ENCODE assay signal across 13 mouse cellular contexts in genomic region chr4:86887879-86888278, GRCm38 (mm10). TPM values are rescaled to one million over a fixed set of nuclear protein-coding genes. Genes with fewer than 3 reads are reported as not detected.
A peak's percentile ranks its signal among the peaks of the same experiment; 100 is the strongest.
DNase-seq lines count a peak whose midpoint lies in the region; TF ChIP-seq lines count a peak whose summit lies in the region.
"Had no signal": no experiment of that assay in that cellular context is flagged by ENCODE, and none has a peak within 500 bp of the region (broad histone marks: within the 10 kb centered on the region; RNA-seq: fewer than 3 reads in every experiment).

No protein-coding gene starts in this region.

- H3K27me3 ChIP-seq in thymus, adult 2 months (ENCODE audit: control insufficient read depth, insufficient read depth, low read length): no peaks in the 10 kb centered on the region
- H3K27me3 ChIP-seq: limb, embryonic 13.5 days; megakaryocyte, embryonic 14.5 days had no signal

- TF ChIP-seq POLR2A in thymus, adult 2 months (IDR thresholded peaks at IDR 0.05; ENCODE audit: control insufficient read depth, extremely low read depth, insufficient read depth, low read length, poor library complexity): no peak

- WGBS in thymus, adult 2 months: 83% methylated on average over 5 of the region's 5 CpGs

- no peak overlapping the region for H3K4me3 ChIP-seq in thymus, adult 2 months (ENCODE audit: control insufficient read depth, insufficient read depth, low read length)
- H3K4me3 ChIP-seq: erythroblast, embryonic 14.5 days; hindbrain, embryonic 10.5 days; limb, embryonic 13.5 days; megakaryocyte, embryonic 14.5 days had no signal

- TF ChIP-seq CTCF in thymus, adult 2 months (IDR thresholded peaks at IDR 0.05; ENCODE audit: borderline replicate concordance, control insufficient read depth, extremely low read depth, insufficient read depth, low read length, poor library complexity): no peak

- H3K27ac ChIP-seq in thymus, adult 2 months (ENCODE audit: control insufficient read depth, insufficient read depth, low read length): no peak overlapping the region
- H3K27ac ChIP-seq: hindbrain, embryonic 10.5 days; limb, embryonic 13.5 days had no signal

- intact Hi-C loops in heart, postnatal 36 days (cut with DNase I): no loop called here

- DNase-seq in heart, postnatal 4 days: peak; percentile 34
- no peak for DNase-seq in heart, postnatal 36 days
- peak; percentile 10 for DNase-seq in thymus, adult 2 months
- no peak for DNase-seq in thymus, adult 18-20 months
- peak; percentile 65 for DNase-seq in induced T-regulatory cell, adult 2 months (ENCODE audit: low read depth)
- DNase-seq in adrenal gland, postnatal 36 days: no peak
- DNase-seq in gastrocnemius, adult 8-10 months (ENCODE audit: low spot score in 2 of 2): no peak
- DNase-seq in cerebellum, adult 11 months: no peak
- DNase-seq: right cerebral cortex, postnatal 4 days had no signal

- peaks cover 6% of the 10 kb centered on the region for H3K4me1 ChIP-seq in thymus, adult 2 months (replicated peaks; ENCODE audit: control insufficient read depth, insufficient read depth, low read length)
- H3K4me1 ChIP-seq: hindbrain, embryonic 10.5 days; limb, embryonic 13.5 days had no signal

- no peaks in the 10 kb centered on the region for H3K36me3 ChIP-seq in thymus, adult 2 months (ENCODE audit: control insufficient read depth, insufficient read depth, low read length)
- H3K36me3 ChIP-seq: hindbrain, embryonic 10.5 days had no signal

RNA-seq across cellular contexts. Expression of gene Acer2, which starts 13.7 kb away (rescaled TPM):
- total RNA-seq in heart, postnatal 4 days (2021): 10 to 100 TPM; 18.2 to 19.0 TPM
- total RNA-seq in heart, postnatal 36 days (2021): 10 to 100 TPM; 17.0 to 21.1 TPM
- polyA plus RNA-seq in thymus, adult 2 months (2012; rRNA removed): 4.5 and 6.2 TPM in 2 replicates
- total RNA-seq in adrenal gland, postnatal 36 days (2021): 10 to 100 TPM; 20.9 to 21.4 TPM
- total RNA-seq in gastrocnemius, adult 8-10 months (2022): 1 to 10 TPM in 3 of 4 experiments, under 1 TPM in 1; 0.89 to 3.0 (median 2.2) TPM

RNA-seq across cellular contexts. Expression of gene Rps6, which starts 30.7 kb away (rescaled TPM):
- 100 to 1,000 TPM; 718 to 724 TPM for total RNA-seq in heart, postnatal 4 days (2021)
- 100 to 1,000 TPM; 492 to 522 TPM for total RNA-seq in heart, postnatal 36 days (2021)
- polyA plus RNA-seq in thymus, adult 2 months (2012; rRNA removed): 826 and 880 TPM in 2 replicates
- total RNA-seq in adrenal gland, postnatal 36 days (2021): 100 to 1,000 TPM; 893 to 924 TPM
- total RNA-seq in gastrocnemius, adult 8-10 months (2022): 100 to 1,000 TPM; 382 to 465 (median 415) TPM

Comparison
In these comparisons a context has a peak if more than half of its experiments do, and no peak if none do; other contexts are left out.
1. DNase-seq: peak in heart, postnatal 4 days (single experiment), thymus, adult 2 months (single experiment) and induced T-regulatory cell, adult 2 months (single experiment); none in heart, postnatal 36 days (0 of 2), thymus, adult 18-20 months (0 of 2), adrenal gland, postnatal 36 days (0 of 2), gastrocnemius, adult 8-10 months (0 of 2) and cerebellum, adult 11 months (single experiment).
2. RNA of gene Acer2, which starts 13.7 kb away (total RNA-seq): 20.9 to 21.4 TPM in adrenal gland, postnatal 36 days, 17.0 to 21.1 TPM in heart, postnatal 36 days and 18.2 to 19.0 TPM in heart, postnatal 4 days; 0.89 to 3.0 TPM in gastrocnemius, adult 8-10 months; every median in the first group is over 4 times any median in the second.